Mouse (Mus musculus): Measurements from ENCODE around the gene Pcgf3.
A peak's percentile ranks its signal among the peaks of the same experiment; 100 is the strongest.

The Pcgf3 gene

GRCm38 (mm10) chr5:108461082-108462065 is at the start of gene Pcgf3:
Gene Pcgf3 (plus strand): TSS chr5:108461232.
- DNase-seq (ENCODE audit: low spot score in 2 of 2) = peak; percentile 98

- no peak for DNase-seq (ENCODE audit: low spot score in 2 of 2)
These were observed 46.3 kb upstream of the Pcgf3 start for GRCm38 (mm10) chr5:108414711-108415110.

- DNase-seq (ENCODE audit: low spot score in 2 of 2) = no peak
These were observed 38.3 kb upstream of the Pcgf3 start for GRCm38 (mm10) chr5:108422741-108423140.

- DNase-seq (ENCODE audit: low spot score in 2 of 2) = no peak
These were observed 37.6 kb upstream of the Pcgf3 start for GRCm38 (mm10) chr5:108423427-108423826.

- peak in 1 of 2 experiments; percentile 32 for DNase-seq (ENCODE audit: low spot score in 2 of 2)
These were observed 33.8 kb upstream of the Pcgf3 start for GRCm38 (mm10) chr5:108427186-108427585.

GRCm38 (mm10) chr5:108431196-108431595 is 29.8 kb upstream of the Pcgf3 start:
- no peak for DNase-seq (ENCODE audit: low spot score in 2 of 2)

- peak; percentile 92 to 95 for DNase-seq (ENCODE audit: low spot score in 2 of 2)
These were observed 27.0 kb upstream of the Pcgf3 start, which contains the start of gene Atp5k for GRCm38 (mm10) chr5:108433804-108434587. Gene Atp5k (minus strand): TSS chr5:108434448.

GRCm38 (mm10) chr5:108436101-108436500 is 24.9 kb upstream of the Pcgf3 start:
- DNase-seq (ENCODE audit: low spot score in 2 of 2) = no peak

GRCm38 (mm10) chr5:108446973-108447372 is 14.1 kb upstream of the Pcgf3 start:
- peak in 1 of 2 experiments; percentile 23 for DNase-seq (ENCODE audit: low spot score in 2 of 2)

- no peak for DNase-seq (ENCODE audit: low spot score in 2 of 2)
These were observed 13.2 kb upstream of the Pcgf3 start for GRCm38 (mm10) chr5:108447857-108448256.

- DNase-seq (ENCODE audit: low spot score in 2 of 2) = peak; percentile 69 to 84
These were observed 12.0 kb upstream of the Pcgf3 start, which contains the start of gene Mfsd7a for GRCm38 (mm10) chr5:108448785-108449668. Gene Mfsd7a (minus strand): TSS chr5:108448891.

- no peak for DNase-seq (ENCODE audit: low spot score in 2 of 2)
These were observed 10.0 kb upstream of the Pcgf3 start for GRCm38 (mm10) chr5:108450837-108451540.

- no peak for DNase-seq (ENCODE audit: low spot score in 2 of 2)
These were observed 9.4 kb upstream of the Pcgf3 start for GRCm38 (mm10) chr5:108451611-108452010.

GRCm38 (mm10) chr5:108452422-108452821 is 8.6 kb upstream of the Pcgf3 start:
- no peak for DNase-seq (ENCODE audit: low spot score in 2 of 2)

- DNase-seq (ENCODE audit: low spot score in 2 of 2) = no peak
These were observed 6.9 kb upstream of the Pcgf3 start for GRCm38 (mm10) chr5:108454094-108454493.

- DNase-seq (ENCODE audit: low spot score in 2 of 2) = no peak
These were observed 2.3 kb upstream of the Pcgf3 start for GRCm38 (mm10) chr5:108458706-108459105.

- no peak for DNase-seq (ENCODE audit: low spot score in 2 of 2)
These were observed 571 bp upstream of the Pcgf3 start for GRCm38 (mm10) chr5:108460461-108460860.

- no peak for DNase-seq (ENCODE audit: low spot score in 2 of 2)
These were observed 1.4 kb downstream of the Pcgf3 start for GRCm38 (mm10) chr5:108462446-108462845.

- no peak for DNase-seq (ENCODE audit: low spot score in 2 of 2)
These were observed 4.3 kb downstream of the Pcgf3 start for GRCm38 (mm10) chr5:108465131-108465891.

GRCm38 (mm10) chr5:108466647-108467046 is 5.6 kb downstream of the Pcgf3 start:
- DNase-seq (ENCODE audit: low spot score in 2 of 2) = no peak

Measured in urinary bladder, postnatal 36 days (tissue).